Mouse (Mus musculus) gastrocnemius, adult 18-20 months (tissue): ENCODE data around the gene Ahdc1. TPM values are rescaled to one million over a fixed set of nuclear protein-coding genes. Genes with fewer than 3 reads are reported as not detected.
"Not testable (repeated sequence)": the region's sequence is repeated elsewhere in the genome, so short reads cannot be mapped to it uniquely, and the experiment has no call there.

Experiments
- DNase-seq: peaks from one replicate; pipeline ENCODE4 v3.0.0; 2021; ENCODE audit warnings: low spot score
- total RNA-seq, 2 experiments: library from RNA; stranded (reverse); gene quantifications; 2 replicates each; pipeline ENCODE4 v1.2.3; 2021

The Ahdc1 gene
- total RNA-seq, 2 experiments from 2014 or later: 40.6 to 41.6 TPM

DNA sequence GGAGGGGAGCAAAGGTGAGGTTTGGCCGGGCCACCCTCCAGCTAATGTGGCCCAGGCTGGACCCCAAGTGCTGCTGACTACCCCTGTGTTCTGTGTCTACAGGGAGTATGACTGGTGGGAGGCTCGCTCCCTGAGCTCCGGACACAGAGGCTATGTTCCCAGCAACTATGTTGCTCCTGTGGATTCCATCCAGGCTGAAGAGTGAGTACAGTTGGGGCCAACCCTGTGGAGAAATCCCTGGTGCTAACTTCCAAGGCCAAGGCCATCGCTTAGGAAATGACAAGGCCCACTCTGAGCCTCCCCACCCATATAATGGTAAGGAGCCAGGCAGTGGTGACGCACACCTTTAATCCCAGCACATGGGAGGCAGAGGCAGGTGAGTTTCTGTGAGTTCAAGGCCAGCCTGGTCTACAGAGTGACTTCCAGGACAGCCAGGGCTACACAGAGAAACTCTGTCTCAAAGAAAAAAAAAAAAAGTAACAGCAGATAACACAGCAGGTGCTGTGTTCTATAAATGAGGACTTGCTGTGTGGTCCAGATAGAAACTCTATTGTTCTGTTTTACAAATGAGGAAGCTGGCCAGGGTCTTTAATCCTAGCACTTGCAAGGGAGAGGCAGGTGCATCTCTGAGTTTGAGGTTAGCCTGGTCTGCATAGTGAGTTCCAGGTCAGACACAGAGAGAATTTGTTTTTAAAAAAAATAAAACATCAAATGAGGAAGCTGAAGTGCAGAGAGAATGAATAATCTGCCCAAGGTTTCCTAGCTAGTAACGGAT lies 22.3 kb upstream of the Ahdc1 start:
- no peak for DNase-seq

DNA sequence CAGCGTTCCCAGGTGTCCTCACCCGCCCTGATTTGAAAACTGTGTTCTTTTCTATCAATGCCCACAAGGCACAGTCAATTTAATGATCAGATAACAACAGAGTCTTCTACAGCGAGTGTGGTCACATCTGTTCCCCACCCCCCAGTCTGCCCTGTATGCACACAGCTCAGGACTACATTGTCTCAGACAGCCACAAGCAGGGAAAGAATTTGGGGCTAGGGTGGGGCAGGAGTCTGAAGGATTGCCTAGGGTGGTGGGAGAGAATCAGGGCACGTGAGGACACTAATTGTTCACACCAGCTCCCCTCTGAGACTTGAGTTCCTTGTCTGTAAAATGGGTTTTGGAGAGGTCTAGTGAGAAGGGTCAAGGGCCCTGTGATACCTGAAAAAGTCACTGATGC lies 17.5 kb upstream of the Ahdc1 start:
- no peak for DNase-seq

DNA sequence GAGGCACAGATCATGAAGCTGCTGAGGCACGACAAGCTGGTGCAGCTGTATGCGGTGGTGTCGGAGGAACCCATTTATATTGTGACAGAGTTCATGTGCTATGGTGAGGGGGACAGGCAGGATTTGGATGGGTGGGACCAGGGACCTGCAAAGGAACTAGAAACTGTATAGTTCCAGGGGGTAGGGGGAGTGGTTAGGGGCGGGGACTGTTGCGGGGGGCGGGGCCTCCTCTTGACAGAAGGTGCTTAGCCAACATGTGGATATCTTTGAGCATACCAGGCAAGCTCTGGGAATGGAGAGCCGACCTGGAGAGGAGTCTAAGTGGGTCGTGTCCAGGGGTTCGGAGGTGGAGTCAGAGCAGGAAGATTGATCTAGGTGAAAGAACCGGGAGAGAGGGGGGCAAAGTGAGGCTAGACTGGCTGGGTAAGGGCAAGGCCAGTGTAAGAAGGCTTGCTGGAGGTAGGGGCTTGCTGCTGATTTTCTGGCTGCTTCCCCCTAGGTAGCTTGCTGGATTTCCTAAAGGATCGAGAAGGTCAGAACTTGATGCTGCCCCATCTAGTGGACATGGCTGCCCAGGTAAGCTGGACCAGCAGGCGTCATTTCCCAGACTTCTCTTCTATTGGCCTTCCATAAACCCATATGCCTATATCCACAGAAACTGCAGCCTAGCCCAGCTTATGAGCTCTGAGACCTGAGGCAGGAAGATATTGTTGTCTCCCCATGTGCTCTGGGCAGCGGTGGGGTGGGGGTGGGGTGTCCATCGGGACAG lies 13.4 kb upstream of the Ahdc1 start:
- DNase-seq: no peak

DNA sequence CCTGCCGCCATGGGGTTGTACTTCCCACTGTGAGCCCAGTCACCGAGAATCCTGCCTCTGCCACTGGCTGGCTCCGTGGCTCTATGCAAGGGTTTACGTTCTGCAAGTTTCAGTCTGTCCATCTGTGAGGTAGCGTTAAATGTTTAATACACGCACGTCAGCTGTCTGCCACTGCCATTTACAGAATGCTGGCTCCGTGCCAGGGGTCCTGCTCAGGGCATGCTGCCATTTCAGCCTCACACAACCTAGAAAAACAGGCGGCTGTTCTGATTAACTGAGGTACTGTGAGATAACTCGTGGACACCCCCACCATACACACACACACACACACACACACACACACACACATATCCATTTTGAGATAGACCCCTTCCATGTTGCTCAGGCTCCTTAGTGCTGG lies 8.2 kb upstream of the Ahdc1 start:
- DNase-seq: no peak

DNA sequence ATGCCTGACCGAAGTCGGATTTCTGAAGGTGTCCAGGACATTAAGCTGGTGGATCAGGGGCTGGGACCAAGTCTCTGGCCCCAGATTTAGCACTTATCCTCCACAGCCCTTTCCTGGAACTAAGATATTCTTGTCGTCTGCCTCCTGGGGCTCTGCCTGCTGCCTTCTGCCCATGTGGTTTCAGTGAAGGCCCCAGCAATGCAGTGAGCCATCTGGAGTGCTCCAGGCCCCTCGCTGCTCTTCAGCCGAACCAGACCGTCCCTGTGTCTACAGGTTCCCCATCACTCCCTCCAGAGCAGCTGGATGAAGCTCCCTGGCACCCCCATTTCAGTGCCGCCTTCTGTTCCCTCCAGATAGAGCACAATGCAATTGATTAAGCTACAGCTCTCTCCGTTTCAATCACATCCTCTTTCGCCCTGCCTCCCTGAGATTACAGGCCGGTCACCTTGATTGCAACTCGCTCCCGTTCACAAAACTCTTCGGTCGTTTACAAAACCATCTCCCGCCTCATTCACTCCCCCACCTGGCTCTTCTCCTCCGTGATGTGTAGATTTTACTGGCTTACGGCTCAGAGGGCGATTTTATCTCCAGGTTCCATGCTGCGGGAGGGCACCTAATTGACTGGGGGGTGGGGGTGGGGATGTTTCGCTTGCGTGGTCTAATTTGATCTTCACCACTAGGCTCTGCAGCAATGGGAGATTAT lies 7.6 kb upstream of the Ahdc1 start:
- DNase-seq: no peak

DNA sequence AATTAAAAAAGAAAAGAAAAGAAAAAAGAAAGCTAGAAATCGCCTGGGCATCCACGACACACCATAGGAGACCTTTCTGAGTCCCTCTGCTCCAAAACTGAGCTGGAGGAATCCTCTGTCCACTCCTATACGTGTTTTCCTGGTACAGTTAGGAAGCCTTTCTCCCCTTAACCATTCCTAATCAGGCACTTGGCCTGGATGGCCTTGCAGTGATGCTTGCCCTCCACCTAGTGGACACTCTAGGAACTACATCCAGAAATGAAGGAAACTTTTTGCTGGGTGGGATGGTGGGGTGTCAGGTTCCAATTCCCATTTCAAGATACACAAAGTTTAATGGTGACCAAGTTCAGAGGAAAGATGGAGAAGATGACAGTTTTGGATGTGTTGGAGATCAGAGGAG lies 5.8 kb upstream of the Ahdc1 start:
- peak; percentile 84 for DNase-seq

DNA sequence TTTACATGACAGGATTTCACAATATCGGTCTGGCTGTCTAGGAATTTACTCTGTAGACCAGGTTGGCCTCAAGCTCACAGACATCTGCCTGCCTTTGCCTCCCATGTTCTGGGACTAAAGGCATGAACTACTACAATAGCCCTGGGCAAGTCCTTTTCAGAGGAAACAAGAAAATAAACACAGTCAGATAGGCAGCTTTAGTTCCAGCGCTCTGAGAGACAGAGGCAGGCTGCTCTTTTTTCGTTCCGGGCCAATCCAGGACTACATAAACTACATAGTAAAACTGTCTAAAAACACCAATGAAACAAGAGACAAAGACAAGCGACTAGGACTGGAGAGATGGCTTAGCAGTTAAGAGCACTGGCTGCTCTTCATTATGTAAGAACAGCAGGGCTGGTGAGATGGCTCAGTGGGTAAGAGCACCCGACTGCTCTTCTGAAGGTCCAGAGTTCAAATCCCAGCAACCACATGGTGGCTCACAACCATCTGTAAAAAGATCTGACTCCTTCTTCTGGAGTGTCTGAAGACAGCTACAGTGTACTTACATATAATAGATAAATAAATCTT lies 5.1 kb upstream of the Ahdc1 start:
- DNase-seq: not testable (repeated sequence)

DNA sequence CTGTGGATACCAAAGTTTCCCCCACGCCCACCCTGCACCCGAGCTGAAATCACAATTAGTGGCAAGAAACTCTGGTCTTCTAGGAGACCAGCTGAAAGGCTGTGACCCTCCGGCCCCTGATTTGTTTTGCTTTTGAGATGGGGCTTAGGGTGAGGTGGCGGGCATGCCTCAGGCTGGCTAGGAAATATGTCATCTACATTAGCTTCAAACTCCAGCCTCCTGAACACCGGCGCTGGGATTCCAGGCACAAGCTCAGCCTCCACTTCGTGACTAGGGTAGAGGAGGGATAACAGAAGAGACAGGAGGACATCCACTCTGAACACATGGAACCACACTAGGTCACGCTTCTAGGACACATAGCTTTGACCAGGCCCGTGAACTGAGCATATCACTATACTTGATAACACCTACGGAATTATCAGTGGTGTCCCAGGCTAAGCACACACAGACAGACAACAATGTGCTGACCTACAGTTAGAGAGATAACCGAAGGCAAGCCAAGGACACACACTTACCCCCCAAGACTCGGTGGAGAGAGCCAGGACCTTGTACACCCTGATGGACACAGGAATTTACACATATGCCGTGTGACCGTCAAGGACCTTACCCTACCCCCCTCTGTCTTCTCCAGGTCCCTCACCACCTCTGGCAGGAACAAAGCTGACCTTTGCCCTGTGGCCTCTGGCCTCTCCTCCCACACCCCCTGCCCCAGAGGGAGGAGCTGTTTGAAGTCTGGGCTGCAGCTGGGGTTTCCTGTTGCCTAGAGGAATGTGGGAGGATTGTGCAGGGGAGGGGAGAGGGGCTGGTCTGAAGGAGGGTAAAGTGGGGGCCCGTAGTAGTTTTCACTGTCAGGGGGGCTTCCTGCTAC lies 3.3 kb upstream of the Ahdc1 start:
- DNase-seq: no peak

DNA sequence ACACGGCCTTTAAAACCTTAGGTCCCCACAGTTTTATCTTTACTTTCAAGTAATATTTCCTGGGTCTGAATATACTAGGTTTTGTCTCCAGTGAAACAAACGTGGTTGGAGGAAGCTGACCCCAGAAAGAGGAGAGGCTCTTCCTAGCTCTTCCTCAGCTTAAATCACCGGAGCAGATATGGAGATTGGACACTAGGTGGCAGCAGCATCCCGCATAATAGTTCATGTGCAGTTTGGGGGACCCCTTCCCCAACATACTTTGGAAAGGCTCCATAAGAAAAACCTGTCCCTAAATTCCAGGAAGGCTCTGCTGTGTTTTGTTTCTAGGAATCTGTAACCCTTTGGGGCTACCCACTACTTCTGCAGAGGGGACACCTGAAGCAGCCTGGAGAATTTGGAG lies 1.9 kb upstream of the Ahdc1 start:
- DNase-seq: peak; percentile 66

DNA sequence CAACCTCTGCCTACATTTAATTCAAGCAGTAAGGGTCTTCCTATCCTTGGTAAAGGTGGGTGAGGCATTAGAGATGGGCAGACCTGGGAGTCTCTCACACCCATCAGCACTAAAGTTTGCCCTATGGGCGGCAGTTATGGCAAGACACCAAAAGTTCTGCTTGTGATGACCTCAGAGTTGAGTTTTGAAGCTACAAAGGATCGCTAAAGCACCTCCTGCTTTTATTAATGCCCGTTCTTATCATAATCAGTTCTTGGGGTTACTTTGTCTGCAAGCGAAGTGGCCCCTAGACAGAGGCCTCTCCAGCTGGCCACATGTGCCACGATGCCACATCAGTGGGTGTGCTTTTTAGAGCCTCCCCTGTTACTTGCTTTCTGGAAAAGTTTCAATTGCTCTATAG lies 1.4 kb upstream of the Ahdc1 start:
- DNase-seq: no peak

DNA sequence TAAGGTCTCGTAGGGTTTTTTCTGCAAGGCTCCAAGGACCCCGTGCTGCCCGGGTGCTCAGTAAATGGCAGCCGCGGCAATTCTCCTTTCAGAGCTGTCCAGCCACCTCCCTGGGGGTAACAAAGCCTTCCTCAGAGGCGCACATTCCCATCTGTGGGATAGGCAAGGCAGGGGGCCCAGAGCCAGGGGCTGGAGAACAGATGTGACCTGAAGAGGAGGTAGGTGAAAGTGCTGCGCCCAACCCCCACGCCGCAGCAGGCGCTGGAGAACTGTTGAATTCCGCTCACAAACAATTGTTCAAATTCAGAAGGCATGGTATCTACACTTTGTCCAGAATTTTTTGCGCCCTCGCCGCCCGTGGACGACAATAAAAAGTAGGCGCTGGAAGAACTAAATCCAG lies 449 bp upstream of the Ahdc1 start:
- no peak for DNase-seq

DNA sequence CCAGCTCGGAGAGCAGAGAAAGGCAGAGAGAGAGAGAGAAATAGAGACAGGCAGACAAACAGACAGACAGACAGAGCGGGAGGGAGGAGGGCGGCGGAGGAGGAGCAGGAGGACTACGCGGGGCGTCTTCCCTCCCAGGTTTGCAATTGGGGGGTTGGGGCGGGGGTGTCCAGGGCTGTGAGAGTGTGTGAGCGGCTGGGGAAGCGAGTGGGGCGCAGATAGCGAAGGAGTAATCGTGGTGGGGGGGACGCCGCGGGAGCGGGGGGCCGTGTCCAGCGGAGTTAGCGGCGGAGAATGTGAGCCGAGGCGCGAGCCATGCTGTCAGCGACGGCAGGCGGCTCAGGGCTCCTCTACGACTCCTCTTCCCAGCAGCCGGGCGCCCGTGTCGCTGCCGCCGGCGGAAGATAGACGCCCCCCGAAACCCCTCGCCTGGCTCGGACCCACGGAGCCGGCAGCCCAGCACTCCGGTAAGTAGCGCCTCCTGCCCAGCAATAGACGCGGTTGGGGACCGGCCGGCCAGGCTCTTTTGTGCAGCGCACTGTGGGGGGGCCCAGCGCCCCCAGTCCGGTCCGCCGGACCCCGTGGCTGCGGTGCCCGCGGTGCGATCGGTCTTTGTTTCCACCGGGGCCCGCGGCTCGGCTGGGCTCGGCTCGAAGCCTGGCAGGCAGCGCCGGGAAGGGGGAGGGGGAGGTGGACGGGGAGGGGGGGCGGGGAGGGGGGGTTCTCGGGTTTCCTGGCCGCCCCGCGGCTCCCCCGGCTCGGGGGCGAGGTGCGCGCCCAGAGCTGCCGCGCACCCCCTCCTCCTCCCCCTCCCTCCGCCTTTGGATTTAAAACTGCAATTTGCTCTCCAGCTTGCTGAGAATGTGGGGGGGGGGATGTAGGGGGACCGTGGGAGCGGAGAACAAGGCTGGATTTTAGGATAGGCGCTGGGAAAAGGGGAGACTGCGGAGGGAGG lies 1.0 kb downstream of the Ahdc1 start:
- DNase-seq: peak; percentile 61

DNA sequence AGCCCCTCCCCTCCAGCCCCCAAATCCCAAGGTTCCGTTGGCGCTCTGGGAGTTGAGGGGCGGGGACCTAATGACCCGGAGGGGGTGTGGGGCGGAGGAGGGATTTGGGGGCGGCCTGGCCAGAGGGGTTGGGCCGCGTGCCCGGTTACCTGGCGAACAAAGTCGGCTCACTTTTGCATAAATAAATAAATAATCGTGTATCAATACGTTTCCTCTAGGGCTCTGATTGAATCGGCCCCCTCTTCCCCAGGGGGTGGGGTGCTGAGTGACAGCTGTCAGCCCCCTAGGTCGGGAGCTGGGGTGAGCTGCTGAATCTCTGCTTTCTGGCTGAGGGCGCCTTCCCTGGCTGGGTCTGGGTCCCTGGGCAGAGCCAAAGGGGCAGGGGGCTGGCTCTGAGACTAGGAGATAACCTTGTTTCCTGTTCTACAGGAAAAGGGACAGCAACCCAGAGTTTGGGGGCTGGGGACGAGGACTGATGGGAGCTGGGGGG lies 1.8 kb downstream of the Ahdc1 start:
- DNase-seq: no peak

DNA sequence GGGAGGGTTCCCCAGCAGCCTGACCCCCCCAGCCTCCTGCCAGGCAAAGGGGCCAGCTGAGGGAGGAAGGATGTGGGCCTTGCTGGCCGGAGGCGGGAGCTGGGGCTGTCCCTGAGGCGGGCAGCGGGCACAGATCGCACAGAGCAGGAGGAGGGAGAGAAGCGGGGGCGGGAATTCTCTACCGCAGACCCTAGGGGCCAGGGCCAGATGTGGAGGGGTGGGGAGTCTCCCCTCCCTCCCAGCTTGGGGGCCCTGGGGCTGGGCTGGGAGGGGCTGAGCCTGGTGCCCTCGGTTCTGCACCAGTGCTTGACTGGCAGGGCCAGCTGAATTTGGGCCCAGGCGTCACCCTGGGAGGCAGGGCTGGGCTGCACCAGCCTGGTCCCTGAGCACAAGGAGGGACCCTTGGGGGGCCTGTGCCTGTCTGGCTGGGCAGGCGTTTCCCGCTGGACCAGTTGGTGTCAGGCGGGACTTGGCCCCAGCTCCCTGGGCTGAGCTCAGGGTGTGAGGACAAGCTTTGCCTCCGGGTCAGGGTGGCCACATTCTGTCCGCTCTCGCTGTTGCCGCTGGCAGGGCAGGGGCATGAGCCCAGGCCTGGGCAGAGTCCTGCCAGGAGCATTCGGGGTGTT lies 2.3 kb downstream of the Ahdc1 start:
- DNase-seq: peak; percentile 76

DNA sequence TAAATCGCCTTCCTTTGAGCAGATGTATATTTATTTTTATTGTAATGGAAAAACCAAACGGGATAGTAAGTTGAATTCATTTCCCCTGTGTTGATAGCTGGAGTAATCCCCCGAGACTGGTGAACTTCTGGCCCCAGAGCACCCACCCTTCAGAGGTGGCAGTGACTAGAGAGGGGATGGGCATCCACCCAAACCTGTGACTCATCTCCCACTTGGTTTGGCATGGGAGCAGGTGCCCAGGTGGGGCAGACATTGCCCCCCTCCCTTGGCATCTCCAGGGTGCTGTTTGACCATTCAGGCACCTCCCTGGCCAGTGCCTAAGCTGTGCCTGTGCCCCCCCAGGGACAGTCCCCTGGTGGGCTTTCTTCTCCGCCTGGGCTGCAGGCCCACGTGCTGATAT lies 3.0 kb downstream of the Ahdc1 start:
- DNase-seq: no peak

DNA sequence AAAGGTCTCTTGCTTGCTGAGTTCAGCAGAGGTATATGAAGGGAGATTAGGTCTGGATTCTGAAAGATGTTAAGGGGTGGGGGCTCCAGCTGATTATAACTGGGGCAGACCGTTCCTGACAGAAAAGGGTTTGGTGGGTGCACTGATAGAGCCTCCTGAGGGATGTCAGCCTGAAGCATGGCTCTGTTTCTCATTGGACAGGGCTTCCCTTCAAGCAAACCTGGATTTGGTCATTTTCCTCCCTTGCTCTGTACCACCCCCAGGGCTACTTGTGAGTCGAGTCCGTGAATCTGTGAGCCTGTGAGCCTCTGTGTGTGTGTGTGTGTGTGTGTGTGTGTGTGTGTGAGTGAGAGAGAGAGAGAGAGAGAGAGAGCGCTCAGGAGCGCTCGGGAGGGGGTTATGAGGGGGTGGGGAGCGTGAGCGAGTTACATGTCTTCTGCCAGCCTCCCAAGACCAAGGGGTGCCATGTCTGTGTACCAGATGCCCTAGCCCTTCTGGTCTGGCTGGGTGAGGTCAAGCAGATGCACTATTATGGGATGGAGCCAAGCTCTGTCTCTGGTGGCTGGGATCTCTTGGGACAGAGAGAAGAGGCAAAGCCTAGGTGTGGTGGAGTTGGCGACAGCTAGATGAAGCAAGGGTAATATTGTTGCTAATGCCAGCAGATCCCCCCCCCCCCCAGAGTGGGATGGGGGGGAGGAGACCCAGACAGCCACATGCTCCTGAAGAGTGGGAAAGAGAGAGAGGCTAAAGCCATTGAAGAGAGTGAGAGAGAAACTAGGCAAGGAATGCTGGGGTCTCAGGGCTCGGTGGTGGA lies 4.0 kb downstream of the Ahdc1 start:
- DNase-seq: no peak

DNA sequence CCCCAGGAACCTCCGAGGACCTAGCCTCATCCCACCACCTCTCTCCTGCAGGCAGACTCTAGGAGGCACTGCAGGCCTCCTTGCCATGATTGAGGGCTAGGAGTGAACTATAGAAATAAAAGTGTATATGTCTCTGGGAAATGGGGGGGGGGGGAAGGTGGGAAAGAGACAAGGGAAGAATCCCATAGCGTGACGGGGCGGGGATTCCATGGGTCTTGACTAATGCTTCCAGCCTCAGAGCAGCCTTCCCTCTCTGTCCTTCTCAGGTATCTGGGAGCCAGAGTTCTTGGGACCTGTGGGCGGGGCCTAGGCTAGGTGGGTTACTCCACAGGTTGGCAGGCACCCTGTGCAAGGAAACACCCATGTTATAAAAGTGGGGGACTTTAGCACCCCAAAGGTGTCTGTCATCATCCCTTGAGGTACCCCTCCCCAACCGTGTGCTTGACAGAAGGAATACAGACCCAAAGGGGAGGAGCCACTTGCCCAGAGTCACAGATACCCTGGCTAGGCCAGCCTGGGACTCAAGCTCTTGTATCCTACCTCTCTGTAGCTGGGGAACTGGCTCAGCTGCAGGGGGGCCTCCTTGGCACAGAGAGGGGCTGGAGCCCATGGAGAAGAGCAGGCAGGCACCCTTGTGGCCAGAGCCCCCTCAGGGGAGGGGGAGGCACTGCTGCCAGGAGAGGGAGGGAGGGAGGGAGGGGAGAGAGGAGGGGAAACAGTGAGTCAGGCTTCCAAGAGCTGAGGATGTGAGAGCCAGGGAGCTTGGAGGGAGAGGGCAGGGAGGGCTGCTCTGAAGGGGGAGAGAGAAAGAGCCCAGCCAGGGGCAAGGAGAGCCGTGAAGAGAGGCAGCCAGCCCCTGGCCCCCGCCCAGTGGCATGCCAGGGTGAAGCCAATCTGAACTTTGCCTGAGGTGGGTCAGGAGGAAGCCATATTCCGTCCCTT lies 4.9 kb downstream of the Ahdc1 start:
- DNase-seq: no peak
